Mouse (Mus musculus) midbrain, postnatal 0 days (tissue): ENCODE results near the gene Ssh2. TPM values are rescaled to one million over a fixed set of nuclear protein-coding genes. Genes with fewer than 3 reads are reported as not detected.

Experiments
- ATAC-seq: fragments of 200-750 bp; cut with Nextera tagmentation; 2 replicates; pipeline ENCODE4 v1.8.0; 2017; ENCODE audit warnings: moderate number of reproducible peaks, mild to moderate bottlenecking, moderate TSS enrichment, moderate library complexity; ENCODE audit not compliant: low FRiP score
- DNase-seq: peaks from one replicate; pipeline ENCODE4 v3.0.0-alpha.2; 2015; ENCODE audit warnings: low spot score
- H3K27ac ChIP-seq: fragments of 300-500 bp; sonication (generic); 2 replicates; pipeline ENCODE4 v1.5.1; 2014; ENCODE audit warnings: low read depth, mild to moderate bottlenecking, low read length, mixed read lengths
- H3K27me3 ChIP-seq: fragments of 300-500 bp; sonication (generic); 2 replicates; pipeline ENCODE4 v1.6.1; 2014; ENCODE audit warnings: low read length, control low read depth, mixed read lengths; ENCODE audit not compliant: insufficient read depth
- H3K36me3 ChIP-seq: fragments of 300-500 bp; sonication (generic); 2 replicates; pipeline ENCODE4 v1.6.1; 2014; ENCODE audit warnings: low read length, control low read depth, mixed read lengths; ENCODE audit not compliant: insufficient read depth
- H3K4me1 ChIP-seq: fragments of 300-500 bp; sonication (generic); 2 replicates; pipeline ENCODE4 v1.6.1; 2014; ENCODE audit warnings: mild to moderate bottlenecking, control low read depth, antibody characterized with exemption, low read length, mixed read lengths; ENCODE audit not compliant: insufficient read depth
- H3K4me2 ChIP-seq: fragments of 300-500 bp; sonication (generic); 2 replicates; pipeline ENCODE4 v1.6.1; 2014; ENCODE audit warnings: low read depth, mild to moderate bottlenecking, low read length, mixed read lengths; ENCODE audit not compliant: poor library complexity, severe bottlenecking
- H3K4me3 ChIP-seq: fragments of 300-500 bp; sonication (generic); 2 replicates; pipeline ENCODE4 v1.5.1; 2014; ENCODE audit warnings: low read depth, mild to moderate bottlenecking, low read length, moderate library complexity
- H3K9ac ChIP-seq: fragments of 300-500 bp; sonication (generic); replicated peaks from 2 replicates; pipeline ENCODE4 v1.6.1; 2014; ENCODE audit warnings: mild to moderate bottlenecking, low read length, moderate library complexity, mixed read lengths; ENCODE audit not compliant: poor library complexity, severe bottlenecking
- H3K9me3 ChIP-seq: fragments of 300-500 bp; sonication (generic); 2 replicates; pipeline ENCODE4 v1.6.1; 2016; ENCODE audit warnings: low read length, control low read depth
- CTCF ChIP-seq: IDR thresholded peaks from 2 replicates; pipeline ENCODE4 v1.5.1; 2016; ENCODE audit warnings: antibody characterized with exemption, mild to moderate bottlenecking
- WGBS: fragments of 180-500 bp; shearing (Covaris S2); extraction: QIAGEN DNeasy Blood & Tissue Kit; methylation state at CpG from one replicate; pipeline ENCODE4 v1.1.7; 2014; 5-methylcytosine and 5-hydroxymethylcytosine counted together
- polyA plus RNA-seq: library from polyadenylated mRNA; unstranded; fragments of >200 nt; fragmentation: Nextera tagmentation; extraction: Ambion mirVana; gene quantifications from 2 replicates; pipeline ENCODE4 v1.2.1, GENCODE M21; 2015
- total RNA-seq: library from RNA; depleted of rRNA; stranded (reverse); fragments of >200 nt; gene quantifications from 2 replicates; pipeline ENCODE4 v1.2.3, GENCODE M21; 2014; rRNA removed

Ssh2 gene
- total RNA-seq (43.2 and 49.1 TPM in 2 replicates), polyA plus RNA-seq (12.1 and 14.5 TPM in 2 replicates)

DNA sequence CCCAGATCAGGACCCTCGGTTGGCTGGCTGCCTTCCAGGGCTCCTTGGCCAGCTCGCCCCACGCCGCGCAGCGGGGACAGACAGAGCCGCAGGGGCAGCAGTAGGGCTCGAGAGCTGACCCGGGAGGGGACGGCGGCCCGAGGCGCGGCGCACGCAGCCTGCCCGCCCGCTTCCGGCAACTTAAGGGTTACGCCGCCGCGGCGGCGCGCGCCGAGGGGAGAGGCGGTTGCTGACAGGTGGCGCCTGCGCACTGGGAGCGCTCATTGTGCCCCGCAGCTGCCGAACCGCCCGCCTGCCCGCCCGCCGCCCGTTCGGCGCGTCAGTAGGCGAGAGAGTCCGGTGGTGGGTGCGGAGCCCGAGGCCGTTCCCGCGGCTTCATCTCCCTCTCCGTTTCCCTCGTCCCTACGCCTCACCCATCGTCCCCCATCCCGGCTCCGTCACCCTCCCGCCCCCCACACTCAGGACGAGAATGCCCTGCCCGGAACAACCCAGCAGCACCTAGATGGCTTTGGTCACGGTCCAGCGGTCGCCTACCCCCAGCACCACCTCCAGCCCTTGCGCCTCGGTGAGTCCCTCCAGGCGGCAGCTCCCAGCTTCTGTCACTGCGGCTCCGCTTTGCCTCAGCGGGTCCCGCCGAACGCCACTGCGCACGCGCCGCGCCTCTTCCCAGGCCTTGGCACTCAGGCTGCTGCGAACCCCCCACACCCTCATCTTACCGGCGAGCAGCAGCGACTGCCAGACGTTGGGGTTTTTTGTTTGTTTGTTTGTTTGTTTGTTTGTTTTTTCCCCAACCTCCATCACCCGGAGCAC, at the start of gene Ssh2:
Gene Ssh2, plus strand, starts transcription at position 337 of the 810 bp plus-strand sequence.
- WGBS, result under 1% methylated on average over 65 of the region's 82 CpGs
- H3K27me3 ChIP-seq, result no peaks in the 10 kb centered on the region

DNA sequence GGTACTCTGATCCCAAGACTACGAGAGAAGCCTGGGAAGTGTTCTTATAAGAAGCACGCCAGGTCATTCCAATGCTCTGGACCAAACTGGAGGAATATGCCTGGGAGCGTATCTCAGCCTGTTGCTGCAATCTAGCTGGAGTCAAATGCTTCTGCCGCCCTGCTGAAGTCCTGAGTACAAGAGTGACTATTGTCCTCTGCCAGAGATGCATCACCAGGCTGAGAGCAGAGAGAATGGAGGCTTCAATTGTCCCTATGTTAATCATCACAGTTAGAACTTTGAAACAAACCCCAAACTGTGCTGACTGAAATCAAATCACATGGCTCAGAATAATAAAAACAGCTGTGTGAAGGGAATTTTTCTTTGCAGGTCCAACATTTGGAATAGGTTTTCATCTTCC, 42.4 kb upstream of the Ssh2 start:
- ATAC-seq (no peak), DNase-seq (no peak)
- Histone ChIP-seq H3K27ac (no peak overlapping the region), H3K9me3 (no peaks in the 10 kb centered on the region), H3K9ac (no peak overlapping the region), H3K4me2 (no peak overlapping the region), H3K36me3 (no peaks in the 10 kb centered on the region), H3K27me3 (no peaks in the 10 kb centered on the region), H3K4me1 (no peaks in the 10 kb centered on the region), H3K4me3 (no peak overlapping the region)
- WGBS, result 58% methylated on average over 4 of the region's 4 CpGs
- no peak for TF ChIP-seq CTCF

More for the DNA sequence above, at the start of gene Ssh2:
- H3K4me3 ChIP-seq, result peak within 1 kb of the TSS; percentile 62
- ATAC-seq (peak; percentile 90), DNase-seq (peak; percentile 95)
- H3K27ac ChIP-seq, result peak within 1 kb of the TSS; percentile 95
- peak within 1 kb of the TSS; percentile 73 for H3K9ac ChIP-seq
- no peak for TF ChIP-seq CTCF
- H3K36me3 ChIP-seq, result no peaks in the 10 kb centered on the region
- peaks cover 8% of the 10 kb centered on the region; the same call in 1 of the 2 replicates for H3K4me1 ChIP-seq
- peak within 1 kb of the TSS; percentile 71 for H3K4me2 ChIP-seq
- H3K9me3 ChIP-seq, result no peaks in the 10 kb centered on the region

DNA sequence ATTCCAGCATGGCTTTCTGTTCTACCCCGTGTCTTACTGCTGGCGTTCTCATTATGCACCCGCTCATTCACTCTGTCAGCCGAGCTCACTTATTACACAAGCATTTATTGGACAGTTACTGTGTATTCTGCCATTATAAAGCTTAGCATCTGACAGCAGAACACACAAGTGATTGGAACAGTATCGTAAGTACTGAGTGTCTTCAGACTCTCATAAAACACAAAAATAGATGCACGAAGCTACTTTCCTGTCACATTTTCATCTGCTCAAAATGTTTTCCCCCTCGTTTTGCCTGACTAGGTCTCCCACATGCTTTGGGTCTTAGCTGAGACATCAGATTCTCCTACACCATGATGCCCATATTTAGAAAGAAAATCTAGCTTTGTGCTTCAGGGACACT, 41.6 kb upstream of the Ssh2 start:
- H3K4me2 ChIP-seq, result no peak overlapping the region
- no peaks in the 10 kb centered on the region for H3K4me1 ChIP-seq
- DNase-seq (no peak), ATAC-seq (no peak)
- 60% methylated on average over 7 of the region's 7 CpGs for WGBS
- no peaks in the 10 kb centered on the region for H3K36me3 ChIP-seq
- no peak overlapping the region for H3K9ac ChIP-seq
- H3K9me3 ChIP-seq, result no peaks in the 10 kb centered on the region
- no peak for TF ChIP-seq CTCF
- H3K27ac ChIP-seq, result no peak overlapping the region
- H3K4me3 ChIP-seq, result no peak overlapping the region
- no peaks in the 10 kb centered on the region for H3K27me3 ChIP-seq

DNA sequence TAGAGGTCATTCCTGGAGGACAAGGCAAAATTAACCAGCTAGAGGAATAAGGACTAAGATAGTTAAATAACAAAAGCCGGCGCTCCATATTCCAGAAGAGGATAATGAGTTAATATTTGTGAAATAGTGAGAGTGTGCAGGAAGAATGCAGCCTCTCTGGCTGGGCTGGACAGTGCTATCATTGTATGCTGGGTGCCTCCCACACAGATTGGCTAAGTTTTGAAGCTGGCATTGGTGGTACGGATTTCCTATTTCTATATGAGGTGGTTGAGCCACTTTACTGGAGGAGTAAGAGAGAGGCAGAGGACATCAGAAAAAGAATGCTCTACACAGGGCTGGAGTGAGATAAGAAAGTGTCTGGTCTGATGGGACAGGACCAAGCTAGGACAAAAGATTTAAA, 36.3 kb upstream of the Ssh2 start:
- Histone ChIP-seq H3K4me2 (no peak overlapping the region), H3K9me3 (no peaks in the 10 kb centered on the region), H3K9ac (no peak overlapping the region), H3K27ac (no peak overlapping the region), H3K36me3 (no peaks in the 10 kb centered on the region), H3K27me3 (no peaks in the 10 kb centered on the region), H3K4me1 (no peaks in the 10 kb centered on the region; the same call in 1 of the 2 replicates), H3K4me3 (no peak overlapping the region)
- 90% methylated on average over 3 of the region's 3 CpGs for WGBS
- DNase-seq (no peak), ATAC-seq (no peak)
- no peak for TF ChIP-seq CTCF

- 44% methylated on average over 4 of the region's 4 CpGs for WGBS
- Histone ChIP-seq H3K27ac (no peak overlapping the region), H3K4me3 (no peak overlapping the region), H3K36me3 (no peaks in the 10 kb centered on the region), H3K4me1 (no peaks in the 10 kb centered on the region; the same call in 1 of the 2 replicates), H3K9me3 (no peaks in the 10 kb centered on the region), H3K27me3 (no peaks in the 10 kb centered on the region; the same call in 1 of the 2 replicates), H3K4me2 (no peak overlapping the region), H3K9ac (no peak overlapping the region)
- no peak for TF ChIP-seq CTCF
- ATAC-seq (no peak), DNase-seq (peak; percentile 81)
Observed at GRCm38 (mm10) chr11:77180886-77181285, 35.2 kb upstream of the Ssh2 start.

GRCm38 (mm10) chr11:77181528-77181927, 34.6 kb upstream of the Ssh2 start:
- WGBS, result 78% methylated on average over 5 of the region's 5 CpGs
- Histone ChIP-seq H3K4me3 (no peak overlapping the region), H3K9ac (no peak overlapping the region), H3K27ac (no peak overlapping the region), H3K9me3 (no peaks in the 10 kb centered on the region), H3K27me3 (no peaks in the 10 kb centered on the region; the same call in 1 of the 2 replicates), H3K4me1 (no peaks in the 10 kb centered on the region; the same call in 1 of the 2 replicates), H3K4me2 (no peak overlapping the region), H3K36me3 (no peaks in the 10 kb centered on the region)
- DNase-seq (no peak), ATAC-seq (no peak)
- no peak for TF ChIP-seq CTCF
